Mouse (Mus musculus): ENCODE results near the gene D430019H16Rik.

- TF ChIP-seq POLR2A (IDR thresholded peaks at IDR 0.05; ENCODE audit: insufficient read depth, low read depth, low read length) (no peak), CTCF (IDR thresholded peaks at IDR 0.05; ENCODE audit: insufficient read depth, low read depth, low read length) (no peak)
Observed at GRCm38 (mm10) chr12:105483503-105483902, 29.8 kb downstream of the D430019H16Rik start.

Measured in olfactory bulb, adult 2 months (tissue).